Mouse (Mus musculus) megakaryocyte progenitor cell, adult 5-6 weeks (primary cell): ENCODE results near the gene Vwa3a. TPM values are rescaled to one million over a fixed set of nuclear protein-coding genes. Genes with fewer than 3 reads are reported as not detected.
A peak's percentile ranks its signal among the peaks of the same experiment; 100 is the strongest.

Experiments used
- ATAC-seq: replicated peaks from 2 replicates; pipeline ENCODE4 v1.8.0; 2016; ENCODE audit warnings: mild to moderate bottlenecking, moderate TSS enrichment, inconsistent platforms; ENCODE audit not compliant: poor library complexity
- total RNA-seq, 2 experiments: library from RNA; stranded (forward) in 1 of 2; stranded (reverse) in 1 of 2; fragments of 157-497, 149-512 nt in 1 of 2; fragments of 200-1000 nt in 1 of 2; gene quantifications; 2 replicates each; pipeline versions ENCODE4 v1.2.3 to v1.2.4; 2015 to 2017

Vwa3a gene
- total RNA-seq, 2 experiments from 2014 or later = not detected

GRCm38 (mm10) chr7:120746029-120746428 is 6.9 kb downstream of the Vwa3a start:
- ATAC-seq = no peak

- no peak for ATAC-seq
Observed at GRCm38 (mm10) chr7:120746821-120747220, 7.7 kb downstream of the Vwa3a start.

- ATAC-seq = no peak
Observed at GRCm38 (mm10) chr7:120748478-120748877, 9.4 kb downstream of the Vwa3a start.

- peak; percentile 38 for ATAC-seq
Observed at GRCm38 (mm10) chr7:120751330-120751729, 12.2 kb downstream of the Vwa3a start.

- ATAC-seq = no peak
Observed at GRCm38 (mm10) chr7:120751906-120752305, 12.8 kb downstream of the Vwa3a start.

GRCm38 (mm10) chr7:120754671-120755070 is 15.6 kb downstream of the Vwa3a start:
- ATAC-seq = peak; percentile 97

- ATAC-seq = no peak
Observed at GRCm38 (mm10) chr7:120767369-120767768, 28.3 kb downstream of the Vwa3a start.

- ATAC-seq = peak; percentile 75
Observed at GRCm38 (mm10) chr7:120771389-120771788, 32.3 kb downstream of the Vwa3a start.

- peak; percentile 89 for ATAC-seq
Observed at GRCm38 (mm10) chr7:120778012-120778411, 38.9 kb downstream of the Vwa3a start.

GRCm38 (mm10) chr7:120795544-120795943 is 56.4 kb downstream of the Vwa3a start:
- no peak for ATAC-seq

- peak; percentile 45 for ATAC-seq
Observed at GRCm38 (mm10) chr7:120796369-120796768, 57.3 kb downstream of the Vwa3a start.

GRCm38 (mm10) chr7:120803268-120803667 is 64.2 kb downstream of the Vwa3a start:
- ATAC-seq = no peak

GRCm38 (mm10) chr7:120809705-120810104 is 70.6 kb downstream of the Vwa3a start:
- no peak; the same call in 1 of the 2 replicates for ATAC-seq

GRCm38 (mm10) chr7:120811834-120812415 is 72.8 kb downstream of the Vwa3a start, which contains the start of gene Gm5737:
Gene Gm5737, plus strand, starts transcription at chr7:120812365.
- ATAC-seq = no peak

GRCm38 (mm10) chr7:120817552-120817951 is 78.4 kb downstream of the Vwa3a start:
- ATAC-seq = peak; percentile 46

- no peak for ATAC-seq
Observed at GRCm38 (mm10) chr7:120819386-120819785, 80.3 kb downstream of the Vwa3a start.

- peak; percentile 89 for ATAC-seq
Observed at GRCm38 (mm10) chr7:120823248-120823647, 84.1 kb downstream of the Vwa3a start.

- ATAC-seq = no peak
Observed at GRCm38 (mm10) chr7:120825097-120825496, 86.0 kb downstream of the Vwa3a start.

GRCm38 (mm10) chr7:120826408-120826807 is 87.3 kb downstream of the Vwa3a start:
- ATAC-seq = peak; percentile 56

GRCm38 (mm10) chr7:120830431-120831381 is 91.6 kb downstream of the Vwa3a start:
- ATAC-seq = peak; percentile 12

GRCm38 (mm10) chr7:120834426-120834825 is 95.3 kb downstream of the Vwa3a start:
- ATAC-seq = peak; percentile 26

GRCm38 (mm10) chr7:120834863-120835372 is 95.8 kb downstream of the Vwa3a start:
- peak; percentile 63 for ATAC-seq
